Mouse (Mus musculus) frontal cortex, postnatal 36 days (tissue): ENCODE results near the gene Chst10.

Experiments used
- DNase-seq, 2 experiments: peaks; one replicate each; pipeline ENCODE4 v3.0.0; 2022; ENCODE audit warnings: low spot score in 2 of 2

Chst10 gene

DNA sequence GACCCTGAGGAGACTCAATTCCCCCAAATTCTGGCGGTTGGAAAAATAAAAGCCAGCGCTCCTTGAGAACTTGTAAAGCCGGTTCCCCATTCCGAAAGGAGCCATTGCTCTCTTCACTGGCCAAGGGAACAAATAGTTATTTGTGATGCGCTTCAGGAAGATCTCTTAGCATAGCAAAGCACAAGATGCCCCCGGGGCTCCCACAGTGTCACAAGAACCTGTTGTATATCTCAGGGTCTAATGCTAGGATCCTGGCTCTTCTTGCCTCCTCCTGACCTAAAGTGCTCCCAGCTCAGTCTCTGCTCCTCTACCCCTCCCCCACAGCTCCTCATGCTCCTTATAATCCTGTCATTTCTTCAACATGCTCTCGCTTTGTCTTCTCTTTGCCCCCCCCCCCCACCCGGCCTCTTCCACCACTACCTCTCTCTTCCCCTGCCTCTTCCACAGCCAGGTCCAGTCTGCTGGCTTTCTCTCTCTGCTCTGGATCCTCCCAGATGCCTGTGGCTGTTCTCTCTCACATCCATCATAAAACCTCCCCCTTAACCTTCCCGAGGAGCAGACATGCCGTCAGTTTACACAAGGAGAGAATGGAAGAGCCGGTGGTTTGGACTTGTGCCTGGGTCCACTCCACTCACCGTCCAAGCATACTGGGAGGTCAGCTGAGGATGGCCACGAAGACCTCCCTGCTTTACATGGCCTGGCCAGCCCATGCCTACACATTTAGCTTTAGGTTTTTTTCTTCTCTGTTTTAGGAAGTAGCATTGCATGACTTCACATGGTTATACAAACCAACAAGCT lies 28.4 kb downstream of the Chst10 start:
- DNase-seq, result no peak

DNA sequence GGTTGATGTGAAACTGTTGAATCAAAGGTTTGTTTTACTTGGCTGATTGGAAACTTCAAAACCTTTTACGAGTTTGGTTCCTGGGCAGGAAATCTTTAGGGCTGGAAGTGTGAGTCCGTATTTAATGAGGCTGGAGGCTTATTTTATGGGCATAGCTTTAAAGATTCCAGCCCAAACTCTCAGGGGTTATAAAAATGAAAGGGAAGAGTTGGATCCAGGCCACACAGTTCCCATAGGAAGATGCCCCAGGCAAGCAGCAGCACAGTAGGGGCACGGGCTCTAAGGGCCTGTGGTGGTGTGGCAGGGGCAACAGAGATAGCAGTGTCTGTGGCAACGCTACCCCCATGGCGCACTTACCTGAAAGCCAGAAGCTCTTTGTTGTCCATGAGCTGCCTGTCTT lies 31.7 kb downstream of the Chst10 start:
- no peak for DNase-seq

DNA sequence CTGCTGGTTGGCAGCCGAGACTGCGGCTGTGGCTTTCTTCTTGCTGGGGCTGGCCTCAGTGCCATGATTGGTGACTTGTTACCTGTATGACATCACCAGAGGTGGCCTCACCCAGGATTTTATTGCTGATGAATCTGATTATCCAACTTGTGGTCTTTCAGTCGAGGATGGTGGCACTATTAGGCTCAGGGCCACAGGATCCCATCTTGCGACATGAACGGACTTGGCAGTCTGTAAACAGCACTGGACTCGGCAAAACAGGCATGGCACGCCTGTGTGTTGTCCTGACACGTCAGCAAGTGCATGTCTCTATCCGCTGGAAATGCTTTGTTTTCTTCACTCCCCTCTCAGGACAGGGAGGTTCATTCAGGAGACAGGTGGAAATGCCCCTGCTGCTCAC lies 33.6 kb downstream of the Chst10 start:
- no peak for DNase-seq

DNA sequence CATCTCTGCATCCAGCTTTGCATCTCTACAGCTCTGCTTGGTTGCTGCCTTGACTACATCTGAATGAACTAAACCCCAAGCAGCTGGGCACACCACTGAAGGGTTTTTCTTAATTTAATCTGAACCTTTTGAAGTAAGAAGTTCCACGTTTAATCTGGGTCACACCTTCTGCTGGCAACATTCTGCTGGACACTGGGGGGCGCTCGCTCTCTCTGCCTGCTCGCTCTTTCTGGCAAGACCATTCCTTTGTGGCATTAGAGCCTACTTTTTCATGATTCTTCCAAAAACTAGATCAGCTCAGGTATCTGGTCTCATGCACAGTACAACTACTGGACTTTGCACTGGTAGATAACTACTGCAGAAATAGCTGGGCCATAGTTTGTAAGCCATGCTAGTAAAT lies 35.7 kb downstream of the Chst10 start:
- peak; percentile 38 to 59 for DNase-seq

DNA sequence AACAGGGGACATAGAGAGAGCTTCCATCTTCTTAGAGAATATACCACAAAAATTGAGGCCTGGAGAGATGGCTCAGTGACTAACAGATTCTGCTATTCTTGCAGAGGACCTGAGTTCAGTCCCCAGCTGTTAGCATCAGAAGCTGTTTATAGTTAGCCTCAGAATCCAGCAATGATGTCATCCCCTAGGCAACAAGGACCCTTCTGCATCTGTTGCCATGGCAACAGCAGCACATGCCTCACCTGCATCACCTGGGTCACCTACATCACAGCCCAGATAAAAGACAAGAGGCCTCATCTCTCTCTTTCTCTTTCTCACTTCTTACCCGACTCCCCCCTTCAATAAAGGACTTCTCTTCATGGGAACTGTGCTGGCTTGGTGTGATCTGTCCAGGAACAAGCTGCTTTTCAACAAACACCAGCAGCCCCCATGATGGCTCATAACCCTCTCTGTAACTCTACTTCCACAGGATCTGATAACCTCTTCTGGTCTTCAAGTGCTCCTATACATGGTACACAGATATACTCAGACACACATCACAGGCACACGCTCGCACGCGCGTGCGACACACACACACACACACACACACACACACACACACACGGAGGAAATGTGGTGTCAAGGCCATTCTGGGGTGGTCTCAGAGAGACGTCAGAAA lies 37.0 kb downstream of the Chst10 start:
- DNase-seq, result no peak

DNA sequence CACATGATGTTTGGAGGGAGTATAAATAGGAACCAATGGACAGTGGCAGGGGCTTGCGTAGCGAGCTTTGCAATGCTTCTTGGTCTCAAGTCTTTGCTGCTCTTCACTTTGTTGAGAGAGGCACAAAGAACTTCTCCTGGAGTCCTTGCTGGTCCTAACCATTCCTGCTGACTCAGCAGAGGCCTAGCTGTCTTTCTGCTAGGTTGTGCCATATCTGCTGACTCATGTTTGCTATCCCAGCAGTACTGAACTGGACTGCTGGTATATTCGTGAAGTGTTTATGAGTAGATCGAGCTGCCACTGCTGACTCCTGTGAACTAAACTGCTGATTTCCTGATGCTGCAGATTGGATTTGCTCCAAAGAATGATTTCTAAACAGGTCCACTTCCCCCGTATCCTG lies 37.8 kb downstream of the Chst10 start:
- DNase-seq, result no peak

DNA sequence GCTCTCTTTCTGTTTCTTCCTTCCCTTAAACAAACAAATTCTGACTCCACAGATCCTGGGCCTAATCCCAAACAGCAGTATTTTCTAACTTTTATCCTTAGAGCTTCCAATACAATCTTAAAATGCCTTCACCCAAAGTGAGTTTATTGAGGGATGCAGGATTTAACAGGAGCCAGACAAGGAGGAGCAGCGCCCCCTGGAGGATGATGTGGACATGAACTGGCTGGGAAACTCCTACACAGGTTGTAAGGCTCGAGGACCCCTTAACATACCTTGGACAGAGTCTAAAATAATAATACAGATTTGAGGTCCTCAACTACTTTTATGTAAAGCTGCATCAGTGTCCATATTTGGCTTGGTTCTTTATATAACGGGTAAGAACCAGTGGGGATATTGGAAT lies 41.8 kb downstream of the Chst10 start:
- peak; percentile 54 to 70 for DNase-seq

DNA sequence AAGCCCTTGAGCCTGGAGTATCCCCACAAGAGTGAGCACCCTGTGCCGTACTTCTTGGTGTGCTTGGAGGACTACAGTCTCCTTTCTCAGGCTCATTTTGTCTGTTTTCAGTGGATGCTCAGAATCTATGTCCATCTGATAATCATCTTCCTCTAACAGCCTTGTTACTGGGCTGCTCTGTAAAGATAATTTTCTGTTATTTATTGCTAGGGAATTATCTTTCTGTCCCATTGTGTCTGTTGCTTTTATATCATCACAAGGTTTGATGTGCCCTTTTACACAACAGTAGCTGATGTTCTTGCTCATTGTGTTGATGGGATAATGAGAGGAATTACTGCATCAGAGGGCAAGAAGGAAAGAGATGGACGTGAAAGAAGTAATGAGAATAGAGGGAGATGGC lies 45.7 kb downstream of the Chst10 start:
- no peak for DNase-seq

DNA sequence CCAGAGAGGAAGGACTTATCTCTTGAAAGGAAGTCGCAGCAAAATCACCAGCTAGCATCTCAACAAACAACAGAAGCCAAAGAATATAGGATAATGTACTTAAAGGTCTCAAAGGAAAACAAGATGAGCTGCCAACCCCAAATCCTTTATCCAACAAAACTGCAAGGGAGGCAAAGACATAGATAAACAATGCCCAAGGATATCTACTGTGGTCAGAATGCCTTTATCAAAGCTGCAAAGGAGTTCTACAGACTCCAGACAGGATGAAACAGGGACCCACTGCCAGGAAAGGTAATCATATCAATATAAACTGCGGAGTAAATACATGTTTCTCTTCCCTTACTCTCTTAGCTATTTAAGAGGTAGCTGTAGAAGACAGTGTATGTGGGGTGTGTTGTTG lies 47.3 kb downstream of the Chst10 start:
- DNase-seq, result no peak

DNA sequence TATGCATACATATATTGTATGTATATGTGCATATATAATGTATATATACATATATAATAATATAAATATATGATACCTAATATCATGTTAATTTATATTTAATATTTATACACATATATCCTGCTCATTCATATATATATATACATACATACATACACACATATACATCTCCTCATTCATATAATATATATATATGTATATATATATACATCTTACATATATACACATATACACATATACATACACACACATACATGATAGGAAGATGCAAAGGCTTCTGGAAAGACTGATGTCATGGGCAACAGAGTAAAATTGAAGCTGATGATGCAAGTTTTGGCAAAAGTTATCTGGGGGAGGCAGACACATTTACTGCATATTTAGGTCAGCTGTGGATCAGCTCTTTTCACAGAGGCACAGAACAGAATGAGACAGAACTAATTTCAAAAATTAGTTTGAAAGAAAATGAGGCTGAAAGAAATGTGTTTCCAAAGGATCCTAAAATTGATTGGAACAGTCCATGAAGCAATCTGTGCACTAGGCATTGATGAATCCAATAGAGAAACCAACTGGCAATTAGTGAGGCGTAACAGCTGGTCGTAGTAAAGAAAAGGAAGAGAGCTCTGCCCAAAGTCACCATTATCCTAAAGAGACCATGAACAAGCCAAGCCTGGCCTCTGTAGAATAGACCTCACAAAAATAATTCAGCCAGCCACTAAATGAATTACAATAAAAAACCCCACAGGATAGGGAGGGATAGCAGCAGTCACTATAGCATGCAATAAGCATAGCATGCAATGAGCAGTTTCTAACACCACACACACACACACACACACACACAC lies 49.3 kb downstream of the Chst10 start:
- DNase-seq, result peak in 1 of 2 experiments; percentile 42

DNA sequence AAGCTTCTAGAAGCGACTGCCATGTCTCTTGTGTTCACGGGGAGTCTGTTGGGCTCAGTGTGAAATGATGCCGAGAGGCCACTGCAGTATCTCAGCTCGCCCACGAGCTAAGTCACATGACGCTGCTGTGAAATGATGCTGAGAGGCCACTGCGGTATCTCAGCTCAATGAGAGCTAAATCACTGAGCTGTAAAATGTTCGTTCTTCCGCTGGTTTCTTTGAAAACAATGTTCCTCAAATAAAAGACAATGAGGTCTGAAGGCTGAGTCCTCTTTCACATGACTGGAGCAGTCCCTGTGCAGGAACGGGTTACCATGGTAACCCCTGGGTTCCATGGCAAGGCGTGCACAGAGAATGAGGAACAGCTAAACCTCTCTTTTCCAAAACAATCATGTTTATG lies 50.0 kb downstream of the Chst10 start:
- DNase-seq, result peak; percentile 46 to 75

DNA sequence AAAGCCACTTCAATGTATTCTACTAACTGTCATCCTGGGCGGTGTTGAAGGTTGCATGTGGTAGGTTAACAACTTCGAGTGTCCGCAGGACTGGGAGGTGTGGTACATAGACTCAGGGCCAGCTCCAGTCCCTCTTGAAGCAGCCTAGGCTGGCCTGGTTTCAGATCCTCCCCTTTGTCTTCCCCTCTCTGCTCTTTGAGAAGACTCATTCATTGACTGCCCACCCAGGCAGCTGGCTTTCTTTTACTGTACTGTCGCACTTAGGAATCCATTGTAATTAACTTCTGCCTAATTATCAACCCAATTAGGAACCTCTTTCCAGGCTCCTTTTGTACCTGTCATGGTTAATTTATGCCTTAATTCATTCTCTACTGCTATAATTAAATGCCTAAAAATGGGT lies 54.7 kb downstream of the Chst10 start:
- no peak for DNase-seq

DNA sequence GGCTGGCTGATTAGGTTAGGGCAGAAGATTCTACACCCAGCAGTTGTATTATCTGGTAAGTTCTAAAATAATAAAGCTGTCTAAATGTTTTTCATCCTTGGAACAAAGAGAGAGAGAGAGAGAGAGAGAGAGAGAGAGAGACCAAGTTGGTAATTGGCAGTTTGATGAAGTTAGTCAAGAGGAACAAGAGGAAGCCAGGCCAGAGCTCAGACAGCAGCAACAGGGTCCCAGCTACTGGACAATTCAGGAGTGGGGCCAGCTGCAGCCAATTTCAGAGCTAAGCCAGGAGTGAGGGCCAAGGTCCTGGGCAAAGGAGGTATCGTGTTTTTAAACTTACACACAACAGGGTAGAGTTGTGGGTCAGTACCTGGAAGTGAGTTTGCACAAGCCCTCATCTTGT lies 55.1 kb downstream of the Chst10 start:
- DNase-seq, result no peak

DNA sequence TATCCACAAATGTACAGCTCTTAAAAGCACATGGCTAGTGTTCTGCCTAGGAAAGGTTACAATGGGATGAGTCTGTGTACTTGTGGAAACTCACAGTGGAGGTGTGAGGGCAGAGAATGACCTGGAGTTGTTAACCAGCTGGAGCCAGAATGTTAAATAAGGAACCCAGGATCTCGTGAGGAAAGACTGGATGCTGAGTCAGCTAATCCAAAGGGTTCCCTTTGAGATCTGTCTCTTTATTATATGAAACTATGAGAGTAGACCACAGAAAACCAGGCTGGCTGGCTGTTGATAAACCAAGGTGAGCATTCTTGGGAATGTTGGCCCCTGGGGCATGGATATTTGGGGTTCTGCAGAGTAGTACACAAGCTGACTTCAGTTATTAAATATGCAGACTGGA lies 58.0 kb downstream of the Chst10 start:
- DNase-seq, result no peak

DNA sequence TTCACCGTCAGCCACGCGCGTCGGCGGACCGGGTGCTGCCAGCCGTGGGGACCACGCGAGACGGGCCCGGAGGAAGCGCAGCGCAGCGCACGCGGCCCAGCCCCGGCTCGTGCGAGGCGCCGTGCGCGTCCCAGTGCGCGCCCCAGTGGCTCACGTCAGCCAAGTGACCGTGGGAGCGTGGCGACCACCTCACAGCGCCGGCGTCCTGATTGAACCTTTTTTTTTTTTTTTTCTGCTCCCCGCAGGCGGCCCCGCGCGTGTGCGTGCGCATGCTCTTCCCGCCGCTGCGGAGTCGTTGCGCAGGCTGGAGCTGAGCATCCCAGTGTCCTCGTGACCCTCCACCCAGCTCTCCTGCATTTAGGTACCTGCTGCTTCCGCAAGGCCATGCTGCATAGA lies 61.5 kb downstream of the Chst10 start, which contains the start of gene Lonrf2:
Lonrf2 (minus strand) TSS at position 235 of the 396 bp plus-strand sequence.
- peak; percentile 78 to 85 for DNase-seq

DNA sequence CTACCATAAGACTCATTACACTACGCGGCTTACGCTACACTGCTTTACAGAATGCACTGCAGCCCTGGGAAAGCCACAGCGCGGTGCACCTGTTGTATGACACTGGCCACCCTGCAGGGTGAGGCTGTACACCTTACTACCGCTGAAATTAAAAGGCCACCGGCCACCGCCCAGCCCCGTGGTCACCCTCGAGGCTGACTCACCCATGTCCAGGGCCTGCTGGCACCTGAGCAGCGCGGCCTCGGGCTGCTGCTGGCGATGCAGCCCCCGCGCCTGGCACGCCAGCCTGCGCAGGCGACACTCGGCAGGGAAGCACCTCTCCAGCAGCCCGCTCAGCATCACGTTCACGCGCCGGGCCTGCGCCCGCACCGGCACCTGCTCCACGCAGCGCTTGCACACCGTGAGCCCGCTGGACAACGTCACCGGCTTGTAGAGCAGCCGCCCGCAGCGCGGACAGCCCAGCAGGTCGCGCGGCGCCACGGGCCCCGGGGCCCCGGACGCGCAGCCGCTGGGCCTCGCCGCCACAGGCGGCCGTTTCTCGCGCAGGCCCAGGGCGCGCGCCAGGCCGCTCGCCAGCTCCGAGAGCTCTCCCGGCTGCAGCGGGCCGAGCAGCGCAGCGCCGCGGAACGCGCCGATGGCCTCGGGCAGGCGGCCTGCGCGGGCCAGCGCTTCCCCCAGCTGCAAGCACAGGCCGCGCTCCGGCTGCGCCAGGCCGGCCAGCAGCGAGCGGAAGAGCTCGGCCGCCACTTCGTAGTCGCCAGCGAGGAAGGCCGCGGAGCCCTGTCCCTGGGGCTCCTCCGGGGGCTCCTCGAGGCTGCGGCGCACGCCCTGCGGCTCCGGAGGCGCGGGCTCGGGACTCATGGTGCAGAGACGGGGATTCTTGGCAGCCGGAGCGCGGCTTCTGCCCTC lies 62.1 kb downstream of the Chst10 start:
- peak; percentile 59 to 66 for DNase-seq

DNA sequence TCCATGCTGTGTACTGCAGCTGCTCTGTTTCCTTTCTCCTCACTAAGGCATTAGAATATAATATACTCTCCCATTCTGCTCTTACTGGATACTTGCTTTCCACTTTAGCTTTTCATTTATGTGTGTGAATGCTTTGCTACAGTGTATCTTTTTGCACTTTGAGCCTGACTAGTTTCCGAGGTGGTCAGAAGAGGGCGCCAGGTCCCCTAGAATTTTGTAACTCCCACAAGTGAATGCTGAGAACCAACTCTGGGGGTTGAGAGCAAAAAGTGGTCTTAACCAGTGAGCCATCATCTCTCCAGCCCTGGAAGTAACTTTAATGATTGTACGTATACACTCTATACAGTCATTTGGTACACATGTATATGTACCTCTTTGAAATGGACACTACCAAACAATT lies 63.1 kb downstream of the Chst10 start:
- no peak for DNase-seq

DNA sequence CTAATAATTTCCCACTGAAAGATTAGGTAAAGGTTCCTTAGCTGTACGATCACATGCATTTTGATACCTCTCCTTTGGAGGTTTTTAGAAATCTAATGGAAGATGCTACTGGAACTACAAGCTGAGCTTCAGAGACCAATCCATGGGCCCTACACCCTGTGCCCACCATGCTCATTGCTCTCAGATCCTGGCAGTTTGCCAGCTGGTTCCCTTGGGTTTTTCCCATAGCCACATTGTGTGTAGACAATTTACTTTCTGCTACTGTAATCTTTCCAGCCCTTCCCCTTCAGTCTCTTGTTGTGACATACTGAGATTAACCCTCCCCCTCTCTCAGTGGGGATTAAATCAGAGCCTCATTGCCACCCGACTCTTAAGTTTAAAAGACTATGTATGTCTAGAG lies 73.0 kb downstream of the Chst10 start:
- no peak for DNase-seq

DNA sequence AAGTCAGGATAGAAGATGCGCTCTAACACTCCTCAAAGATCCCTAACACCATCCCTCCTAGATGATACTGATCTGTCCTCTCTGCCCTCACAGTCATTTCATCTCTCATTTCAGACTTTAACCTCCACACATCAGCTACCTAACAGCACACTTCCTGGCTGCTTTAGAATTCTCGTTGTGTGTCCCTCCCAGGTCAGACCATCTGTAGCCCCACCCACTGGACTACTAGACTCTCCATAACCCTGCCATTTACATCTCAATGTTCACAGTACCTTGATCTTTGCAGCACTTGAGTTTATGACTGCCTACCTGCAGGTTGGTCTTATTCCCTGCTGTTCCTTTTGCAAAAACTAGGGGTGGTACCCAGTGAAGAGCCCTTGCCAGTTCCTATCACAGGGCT lies 74.1 kb downstream of the Chst10 start:
- no peak for DNase-seq

DNA sequence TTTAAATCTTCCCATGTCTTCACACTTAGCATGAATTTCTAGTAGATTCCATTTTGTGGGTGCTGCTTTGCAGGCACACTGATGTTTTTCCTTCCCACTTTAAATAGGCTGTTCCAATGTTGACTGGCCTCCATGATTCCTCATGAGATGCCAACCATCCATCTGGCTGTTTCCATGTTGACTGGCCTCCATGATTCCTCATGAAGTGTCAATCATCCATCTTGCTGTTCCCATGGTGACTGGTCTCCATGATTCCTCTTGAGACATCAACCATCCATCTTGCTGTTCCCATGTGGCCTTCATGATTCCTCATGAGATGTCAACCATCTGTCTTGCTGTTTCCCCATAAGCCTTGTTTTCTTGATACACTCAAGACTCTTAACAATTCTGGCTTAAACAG lies 78.3 kb downstream of the Chst10 start:
- no peak for DNase-seq

DNA sequence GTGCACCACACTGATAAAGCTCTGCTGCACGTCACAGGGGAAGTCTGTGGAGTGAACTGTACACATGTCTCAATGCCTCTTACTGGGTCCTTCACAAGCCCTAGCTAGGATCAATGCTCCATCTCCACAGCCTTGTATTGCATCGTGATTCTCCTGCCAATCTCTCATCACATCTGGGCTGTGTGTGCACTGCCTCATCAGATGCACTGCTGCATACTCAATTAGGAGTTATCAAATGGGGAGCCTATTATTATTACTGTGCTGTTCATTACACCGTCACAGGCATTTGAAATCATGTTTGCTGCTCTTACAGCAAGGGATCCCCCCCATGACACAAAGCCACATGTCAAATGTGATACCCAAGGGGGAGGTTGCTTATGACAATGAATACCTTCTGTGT lies 80.3 kb downstream of the Chst10 start:
- DNase-seq, result no peak

DNA sequence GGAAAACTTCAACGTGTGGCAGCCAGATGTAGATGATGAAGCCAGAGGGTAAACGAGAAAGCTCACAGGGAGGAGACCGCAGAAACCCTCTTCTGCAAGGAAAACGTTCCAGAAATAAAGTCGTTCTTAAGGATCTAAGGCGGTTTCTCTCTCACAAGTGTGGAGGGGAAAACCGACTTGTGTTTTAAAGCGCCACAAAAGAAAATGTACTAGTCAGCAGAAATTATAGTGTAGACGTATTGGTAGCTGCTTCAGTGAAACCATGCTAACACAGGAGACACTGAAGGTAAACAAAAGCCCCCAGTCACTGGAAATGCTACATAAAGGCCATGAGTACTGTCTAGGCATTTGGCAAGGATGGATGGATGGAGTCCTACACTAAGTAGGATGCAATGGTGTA lies 80.7 kb downstream of the Chst10 start:
- DNase-seq, result no peak
